Mouse (Mus musculus) erythroblast, adult 5-6 weeks (primary cell): ENCODE data around the gene Rpl5. TPM values are rescaled to one million over a fixed set of nuclear protein-coding genes. Genes with fewer than 3 reads are reported as not detected.

Experiments
- ATAC-seq: replicated peaks from 2 replicates; pipeline ENCODE4 v1.8.0; 2016; ENCODE audit warnings: moderate number of reproducible peaks, mild to moderate bottlenecking, moderate TSS enrichment, inconsistent platforms; ENCODE audit not compliant: poor library complexity, low FRiP score, severe bottlenecking
- total RNA-seq, 2 experiments: library from RNA; stranded (forward) in 1 of 2; stranded (reverse) in 1 of 2; fragments of 150-400 nt in 1 of 2; fragments of 200-764, 138-1000 nt in 1 of 2; gene quantifications; 2 replicates each; pipeline versions ENCODE4 v1.2.3 to v1.2.4; 2015 to 2017; ENCODE audit warnings: low replicate concordance in 2 of 2

Rpl5 gene
- 89.2 and 183 TPM in 2 replicates for total RNA-seq (2015; ENCODE audit: low replicate concordance)
- total RNA-seq (2017; ENCODE audit: low replicate concordance), result 48.5 and 162 TPM in 2 replicates

DNA sequence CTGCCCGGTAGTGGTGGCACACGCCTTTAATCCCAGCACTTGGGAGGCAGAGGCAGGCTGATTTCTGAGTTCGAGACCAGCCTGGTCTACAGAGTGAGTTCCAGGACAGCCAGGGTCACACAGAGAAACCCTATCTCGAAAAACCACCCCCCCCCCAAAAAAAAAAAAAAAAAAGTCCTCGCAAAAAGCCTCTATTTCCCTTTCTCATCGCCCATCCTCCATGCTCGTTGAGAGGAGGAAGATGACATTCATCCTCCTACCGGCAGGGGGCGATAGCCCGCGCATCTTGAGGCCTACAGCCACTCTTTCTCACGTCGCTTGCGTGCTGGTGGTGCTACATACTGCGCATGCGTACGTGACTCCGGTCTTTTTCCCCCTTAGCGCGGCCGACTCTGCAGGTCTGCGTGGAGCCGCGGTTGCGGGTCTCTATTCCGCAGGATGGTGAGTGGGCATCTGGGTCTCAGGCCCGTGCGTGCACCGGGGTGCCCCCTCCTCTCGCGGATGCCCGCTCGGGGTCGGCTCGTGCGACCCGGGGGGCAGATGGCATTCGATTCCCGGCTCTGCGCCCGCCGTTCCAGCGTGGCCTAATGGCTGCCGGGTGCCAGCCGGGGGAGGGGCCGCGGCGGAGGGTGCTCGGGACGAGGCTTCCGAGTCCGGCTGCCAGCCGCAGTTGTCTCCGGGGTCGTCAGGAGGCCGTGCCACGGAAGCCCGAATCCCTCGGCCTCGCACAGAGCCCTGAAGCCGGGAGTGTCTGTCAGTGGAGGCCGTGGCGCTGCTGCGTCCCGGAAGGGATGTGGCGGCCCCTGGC is at the start of gene Rpl5:
Gene Rpl5, plus strand, starts transcription at position 297 of the 808 bp plus-strand sequence.
- ATAC-seq, result peak; percentile 97

- ATAC-seq, result no peak
Observed at GRCm38 (mm10) chr5:107853807-107854206, 46.5 kb upstream of the Rpl5 start.

GRCm38 (mm10) chr5:107854556-107854955 is 45.7 kb upstream of the Rpl5 start:
- no peak for ATAC-seq

GRCm38 (mm10) chr5:107855546-107855945 is 44.8 kb upstream of the Rpl5 start:
- ATAC-seq, result no peak

DNA sequence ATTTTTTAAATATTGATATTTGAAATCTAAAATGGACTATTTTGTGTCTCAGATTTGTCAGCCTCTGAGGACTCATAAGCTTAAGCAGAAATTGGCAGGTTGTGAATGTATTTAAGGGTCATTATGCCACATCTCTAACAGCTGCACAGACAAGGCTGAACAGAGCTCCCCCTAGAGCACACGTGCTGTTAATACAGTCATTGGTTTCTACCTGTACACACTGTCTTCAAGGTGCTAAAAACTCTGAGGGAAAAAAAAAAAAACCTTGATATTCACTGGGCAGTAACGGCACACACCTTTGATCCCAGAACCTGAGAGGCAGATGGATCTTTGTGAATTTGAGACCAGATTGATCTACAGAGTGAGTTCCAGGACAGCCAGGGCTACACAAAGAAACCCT is 41.3 kb upstream of the Rpl5 start:
- ATAC-seq, result peak; percentile 67

DNA sequence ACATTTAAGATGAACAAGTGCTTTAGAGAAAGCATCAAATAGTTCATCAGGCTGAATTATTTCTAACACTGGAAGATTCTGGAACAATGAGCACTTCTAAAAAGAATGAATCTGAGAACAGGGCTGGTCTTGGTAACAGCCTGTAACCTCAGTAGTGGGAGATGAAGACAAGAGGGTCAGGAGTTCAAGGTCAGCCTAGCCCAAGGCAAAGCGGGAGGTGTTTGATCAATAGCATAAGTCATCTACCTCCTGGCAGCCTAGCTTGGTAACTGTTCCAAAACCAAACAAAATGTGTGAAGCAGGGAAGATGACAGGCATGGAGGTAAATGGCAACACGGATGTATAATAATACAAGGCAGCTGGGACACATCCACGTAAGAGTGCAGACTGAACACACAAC is 36.3 kb upstream of the Rpl5 start:
- no peak for ATAC-seq

DNA sequence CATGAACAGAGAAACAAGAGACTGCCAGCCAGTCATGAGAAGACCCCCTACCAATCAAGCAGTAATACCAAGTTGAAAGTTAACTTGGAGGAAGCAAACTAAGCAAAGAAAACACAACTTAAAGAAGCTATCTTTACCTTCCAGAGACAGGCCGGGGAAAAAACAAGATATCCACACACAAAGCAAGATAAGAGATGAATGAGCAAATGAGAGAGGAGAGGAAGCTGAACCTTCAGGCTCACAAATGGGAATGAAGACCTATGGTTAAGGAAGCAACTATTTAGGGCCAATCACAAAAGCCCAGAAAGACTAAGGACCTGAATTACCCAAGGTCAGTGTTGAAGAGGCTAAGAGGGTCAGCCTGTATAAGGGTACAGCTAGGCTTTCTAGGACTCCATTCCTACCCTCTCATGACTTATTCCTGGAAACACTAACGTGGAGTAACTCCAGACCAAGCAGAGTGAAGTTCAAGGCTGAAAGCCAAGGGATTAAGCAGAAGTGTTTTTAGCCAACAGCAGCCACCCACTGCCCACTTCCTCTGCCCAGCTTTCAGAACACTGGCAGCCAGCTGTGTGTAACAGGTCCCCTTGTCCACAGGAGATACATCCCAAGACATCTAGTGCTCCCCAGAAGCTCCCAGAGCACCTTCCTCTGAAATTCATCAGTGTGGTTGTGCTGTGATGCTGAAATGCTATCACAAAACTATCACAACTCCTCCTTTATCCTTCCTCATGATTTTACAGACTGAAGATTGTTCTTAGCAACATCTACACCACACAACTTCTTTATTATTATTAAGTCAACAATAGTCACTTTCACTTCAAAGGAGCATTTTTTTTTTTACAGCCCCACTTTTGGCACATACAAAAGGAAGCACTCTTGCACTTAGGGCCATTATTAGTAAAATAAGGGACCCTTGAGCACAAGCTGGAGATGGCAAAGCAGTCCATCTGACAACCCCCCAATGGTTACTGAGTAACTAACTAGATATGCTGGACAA is 33.9 kb upstream of the Rpl5 start:
- peak; percentile 32 for ATAC-seq

- peak; percentile 39 for ATAC-seq
Observed at GRCm38 (mm10) chr5:107867970-107868904, 32.1 kb upstream of the Rpl5 start.

- peak; percentile 74 for ATAC-seq
Observed at GRCm38 (mm10) chr5:107868905-107869424, 31.3 kb upstream of the Rpl5 start.

- ATAC-seq, result no peak
Observed at GRCm38 (mm10) chr5:107869701-107870100, 30.6 kb upstream of the Rpl5 start.

GRCm38 (mm10) chr5:107873330-107873729 is 27.0 kb upstream of the Rpl5 start:
- ATAC-seq, result peak; percentile 8; the same call in 1 of the 2 replicates

DNA sequence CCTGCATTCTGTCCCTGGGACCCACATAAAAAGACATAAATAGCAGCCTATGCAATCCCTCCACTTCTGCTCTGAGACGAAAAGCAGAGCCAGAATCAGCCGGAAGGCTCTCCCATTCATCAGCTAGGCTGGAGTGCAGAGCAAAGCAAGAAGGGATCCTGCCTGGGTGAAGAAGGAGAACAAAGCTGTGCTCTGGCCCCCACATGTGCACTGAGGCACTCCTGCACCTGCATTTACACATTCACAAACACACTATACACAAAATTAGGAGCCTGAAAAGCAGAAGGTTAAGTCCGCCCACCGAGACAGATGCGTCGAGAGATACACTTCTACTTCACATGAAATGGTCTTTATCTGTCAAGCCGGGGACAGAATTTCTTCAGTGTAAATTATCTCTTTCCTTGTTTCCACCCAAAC is 26.4 kb upstream of the Rpl5 start:
- ATAC-seq, result peak; percentile 65

DNA sequence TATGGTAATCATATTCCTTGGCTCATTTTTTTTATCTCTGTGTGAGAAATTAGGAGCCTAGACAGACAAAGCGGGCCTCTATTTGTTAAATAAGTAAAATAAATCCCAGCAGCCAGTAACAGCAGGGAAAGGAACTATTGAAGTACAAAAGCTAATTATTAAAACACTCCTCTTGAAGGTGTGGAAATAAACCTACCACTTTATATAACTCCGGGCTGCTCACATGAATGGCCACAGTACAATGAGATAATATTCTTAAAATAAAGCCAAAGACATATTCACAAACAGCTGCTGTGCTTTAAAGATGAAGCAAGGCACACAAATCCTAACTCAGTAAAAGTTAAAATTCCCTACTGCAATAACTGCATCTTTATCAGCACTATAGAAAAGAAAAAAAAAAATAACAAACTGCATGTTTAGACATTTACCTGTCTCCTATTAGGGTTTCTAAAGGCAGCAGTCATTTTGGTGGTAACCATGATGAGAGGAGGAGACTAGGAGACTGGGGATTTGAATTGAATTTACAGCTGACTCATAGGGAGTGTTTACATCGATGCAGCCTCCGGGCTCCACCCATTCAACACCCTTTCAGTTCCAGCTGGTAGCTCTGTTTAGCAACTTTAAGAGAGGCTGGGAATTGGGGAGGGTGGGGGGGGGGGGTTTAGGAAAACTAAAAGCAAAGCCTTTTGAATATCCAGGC is 25.6 kb upstream of the Rpl5 start, which contains the start of gene Evi5:
Gene Evi5, minus strand, starts transcription at position 547 of the 700 bp plus-strand sequence.
- peak; percentile 92 for ATAC-seq

- 0 out of 2 replicates have a peak, but pooled peaks have one; percentile 8 for ATAC-seq
Observed at GRCm38 (mm10) chr5:107875261-107875611, 25.1 kb upstream of the Rpl5 start.

- ATAC-seq, result no peak
Observed at GRCm38 (mm10) chr5:107877053-107877452, 23.2 kb upstream of the Rpl5 start.

- no peak for ATAC-seq
Observed at GRCm38 (mm10) chr5:107880710-107881109, 19.6 kb upstream of the Rpl5 start.

DNA sequence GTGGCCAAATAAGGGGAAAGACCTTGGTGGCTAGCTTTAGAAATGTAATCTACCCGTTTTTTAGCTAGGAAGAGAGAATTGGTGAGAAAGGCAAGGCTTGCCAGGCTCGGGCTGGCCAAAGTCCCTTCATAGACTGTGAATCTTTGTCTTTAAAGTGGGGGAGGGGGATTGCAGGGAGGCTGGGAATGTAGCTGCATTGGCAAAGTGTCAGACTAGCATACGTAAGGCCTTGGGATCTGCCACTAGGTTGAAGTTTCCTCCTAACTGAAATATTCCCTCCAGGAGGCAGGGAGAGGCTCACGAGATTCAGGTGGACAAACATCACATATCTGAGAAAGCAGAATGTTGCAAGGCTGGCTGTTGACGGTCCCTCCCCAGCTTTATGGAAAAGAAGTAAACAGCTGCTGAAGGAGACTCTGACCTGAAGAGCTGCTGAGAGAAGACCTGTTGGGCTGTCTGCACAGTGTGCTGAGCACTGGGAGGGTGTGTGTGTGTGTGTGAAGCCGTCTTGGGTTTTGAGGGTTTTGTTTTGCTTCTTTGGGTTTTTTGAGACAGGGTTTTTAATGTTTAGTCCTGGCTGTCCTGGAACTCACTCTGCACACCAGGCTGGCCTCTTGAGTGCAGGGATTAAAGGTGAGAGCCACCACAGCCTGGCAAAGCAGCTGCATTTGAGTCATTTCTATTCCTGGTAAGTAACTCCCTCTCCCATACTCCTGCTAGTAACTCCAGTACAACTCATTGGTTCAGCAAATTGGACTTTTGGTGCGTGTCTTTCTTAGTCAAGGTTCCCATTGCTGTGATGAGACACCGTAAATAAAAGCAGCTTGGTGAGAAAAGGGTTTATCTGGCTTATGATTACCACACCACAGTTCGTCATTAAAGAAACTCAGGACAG is 10.1 kb upstream of the Rpl5 start:
- ATAC-seq, result no peak
